Mouse (Mus musculus) liver, adult 2 months (tissue): ENCODE measurements at regions not wholly inside any gene's neighbourhood (a gene's known extent, or its start where the extent isn't known, plus 50 kb on each side); places are given as distances from the start of the nearest gene placed in this dataset.

Experiments
- CTCF ChIP-seq: fragments of 200-500 bp; IDR thresholded peaks from 2 replicates; pipeline ENCODE4 v1.5.1; 2011; ENCODE audit warnings: low read depth, low read length, control low read depth
- POLR2A ChIP-seq: fragments of 200-500 bp; IDR thresholded peaks from 2 replicates; pipeline ENCODE4 v1.6.1; 2011; ENCODE audit warnings: low read length, control low read depth; ENCODE audit not compliant: insufficient read depth; ENCODE audit errors: extremely low read depth

DNA sequence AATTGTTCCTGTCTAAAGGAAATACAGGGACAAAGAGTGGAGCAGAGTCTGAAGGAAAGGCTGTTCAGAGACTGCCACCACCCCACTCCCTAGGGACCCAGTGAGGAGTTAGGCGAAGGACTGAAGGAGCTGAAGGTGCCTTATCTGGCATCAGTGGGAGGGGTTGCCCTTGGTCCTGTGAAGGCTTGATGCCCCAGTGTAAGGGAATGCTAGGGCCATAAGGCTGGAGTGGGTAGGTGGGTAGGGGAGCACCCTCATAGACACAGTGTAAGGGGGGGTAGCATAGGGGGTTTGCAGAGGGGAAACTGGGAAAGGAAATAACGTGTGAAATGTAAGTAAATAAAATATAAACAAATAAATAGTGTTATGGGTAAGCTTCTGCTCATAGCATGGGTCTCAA lies 420.7 kb downstream of the Lrriq3 start:
- TF ChIP-seq POLR2A, result no peak
- TF ChIP-seq CTCF, result no peak
